Mouse (Mus musculus): ENCODE measurements around the gene Usp15.

GRCm38 (mm10) chr10:123113466-123113865 is 83.3 kb downstream of the Usp15 start:
- TF ChIP-seq CTCF (IDR thresholded peaks at IDR 0.05; ENCODE audit: borderline replicate concordance, extremely low read depth, insufficient read depth, insufficient read length) (no peak), POLR2A (IDR thresholded peaks at IDR 0.05; ENCODE audit: borderline replicate concordance, extremely low read depth, insufficient read depth, insufficient read length, poor library complexity, severe bottlenecking) (no peak)
